Mouse (Mus musculus) liver, adult 2 months (tissue): Measurements from ENCODE around the gene E430018J23Rik. TPM values are rescaled to one million over a fixed set of nuclear protein-coding genes. Genes with fewer than 3 reads are reported as not detected.
"Not testable (repeated sequence)": the region's sequence is repeated elsewhere in the genome, so short reads cannot be mapped to it uniquely, and the experiment has no call there.

ENCODE experiments used
- DNase-seq: peaks from one replicate; pipeline ENCODE4 v3.0.0-alpha.2; 2011; ENCODE audit warnings: low read depth, low spot score; ENCODE audit errors: extremely low read depth
- H3K27ac ChIP-seq: fragments of 200-500 bp; replicated peaks from 2 replicates; pipeline ENCODE4 v1.5.1; 2012; ENCODE audit warnings: low read depth, mild to moderate bottlenecking, control low read depth, inconsistent platforms, low read length; ENCODE audit not compliant: insufficient read depth
- H3K27me3 ChIP-seq: fragments of 200-500 bp; 2 replicates; pipeline ENCODE4 v1.6.1; 2012; ENCODE audit warnings: mild to moderate bottlenecking, moderate library complexity, low read length, inconsistent platforms; ENCODE audit not compliant: control insufficient read depth, insufficient read depth
- H3K36me3 ChIP-seq: fragments of 200-500 bp; 2 replicates; pipeline ENCODE4 v1.6.1; 2012; ENCODE audit warnings: low read length, inconsistent platforms; ENCODE audit not compliant: control insufficient read depth, insufficient read depth
- H3K4me1 ChIP-seq: fragments of 200-500 bp; 2 replicates; pipeline ENCODE4 v1.6.1; 2011; ENCODE audit warnings: low read length; ENCODE audit not compliant: control insufficient read depth, insufficient read depth
- H3K4me3 ChIP-seq: fragments of 200-500 bp; 2 replicates; pipeline ENCODE4 v1.5.1; 2011; ENCODE audit warnings: low read depth, mild to moderate bottlenecking, control low read depth, low read length, moderate library complexity; ENCODE audit not compliant: insufficient read depth
- H3K79me2 ChIP-seq: fragments of 200-500 bp; 2 replicates; pipeline ENCODE4 v1.6.1; 2012; ENCODE audit warnings: inconsistent platforms, mild to moderate bottlenecking, low read length, moderate library complexity; ENCODE audit not compliant: control insufficient read depth, insufficient read depth
- H3K9ac ChIP-seq: fragments of 200-500 bp; 2 replicates; pipeline ENCODE4 v1.6.1; 2012; ENCODE audit warnings: low read depth, mild to moderate bottlenecking, control low read depth, inconsistent platforms, low read length
- CTCF ChIP-seq: fragments of 200-500 bp; IDR thresholded peaks from 2 replicates; pipeline ENCODE4 v1.5.1; 2011; ENCODE audit warnings: low read depth, low read length, control low read depth
- POLR2A ChIP-seq: fragments of 200-500 bp; IDR thresholded peaks from 2 replicates; pipeline ENCODE4 v1.6.1; 2011; ENCODE audit warnings: low read length, control low read depth; ENCODE audit not compliant: insufficient read depth; ENCODE audit errors: extremely low read depth
- WGBS: fragments of 180-500 bp; shearing (Covaris S2); methylation state at CpG from one replicate; pipeline ENCODE4 v1.1.7; 2018; 5-methylcytosine and 5-hydroxymethylcytosine counted together
- polyA plus RNA-seq: library from polyadenylated mRNA; depleted of rRNA; stranded (reverse); fragments of >200 nt; gene quantifications from 2 replicates; pipeline ENCODE4 v1.2.3, GENCODE M21; 2012
- total RNA-seq: library from RNA; depleted of rRNA; stranded (reverse); fragments of >200 nt; gene quantifications from 2 replicates; pipeline ENCODE4 v1.2.3, GENCODE M21; 2014

Gene E430018J23Rik
- total and polyA plus RNA-seq, 2 experiments = 4.9 to 7.7 TPM

- no peak for TF ChIP-seq CTCF
- TF ChIP-seq POLR2A = no peak
- no peaks in the 10 kb centered on the region for H3K27me3 ChIP-seq
- whole genome bisulfite sequencing = 81% methylated on average over 2 of the region's 2 CpGs
- H3K4me1 ChIP-seq = no peaks in the 10 kb centered on the region
- H3K36me3 ChIP-seq = no peaks in the 10 kb centered on the region
- no peaks in the 10 kb centered on the region for H3K79me2 ChIP-seq
- H3K27ac ChIP-seq = no peak overlapping the region
- no peak overlapping the region for H3K9ac ChIP-seq
- H3K4me3 ChIP-seq = no peak overlapping the region
- no peak for DNase-seq
Observed at GRCm38 (mm10) chr7:127371213-127371612, 22.2 kb downstream of the E430018J23Rik start.

- no peak overlapping the region for H3K4me3 ChIP-seq
- no peak for DNase-seq
- H3K27me3 ChIP-seq = no peaks in the 10 kb centered on the region
- 93% methylated on average over 3 of the region's 3 CpGs for WGBS
- TF ChIP-seq CTCF (no peak), POLR2A (no peak)
- no peaks in the 10 kb centered on the region for H3K36me3 ChIP-seq
- H3K79me2 ChIP-seq = no peaks in the 10 kb centered on the region
- H3K4me1 ChIP-seq = peaks cover 3% of the 10 kb centered on the region
- H3K9ac ChIP-seq = no peak overlapping the region
- no peak overlapping the region for H3K27ac ChIP-seq
Observed at GRCm38 (mm10) chr7:127366249-127366648, 27.2 kb downstream of the E430018J23Rik start.

GRCm38 (mm10) chr7:127364166-127364565 lies 29.3 kb downstream of the E430018J23Rik start:
- H3K4me3 ChIP-seq = peak overlapping the region; percentile 74
- 59% methylated on average over 4 of the region's 4 CpGs for WGBS
- peaks cover 3% of the 10 kb centered on the region for H3K4me1 ChIP-seq
- DNase-seq = peak; percentile 67
- H3K79me2 ChIP-seq = no peaks in the 10 kb centered on the region
- no peaks in the 10 kb centered on the region for H3K27me3 ChIP-seq
- peak overlapping the region; percentile 83 for H3K9ac ChIP-seq
- no peaks in the 10 kb centered on the region for H3K36me3 ChIP-seq
- TF ChIP-seq POLR2A = no peak
- no peak for TF ChIP-seq CTCF
- H3K27ac ChIP-seq = no peak overlapping the region; the same call in 1 of the 2 replicates

GRCm38 (mm10) chr7:127363475-127363921 lies 29.9 kb downstream of the E430018J23Rik start:
- peak overlapping the region; percentile 74 for H3K4me3 ChIP-seq
- peak; percentile 74 for DNase-seq
- no peaks in the 10 kb centered on the region for H3K36me3 ChIP-seq
- TF ChIP-seq POLR2A = no peak
- no peak for TF ChIP-seq CTCF
- WGBS = 12% methylated on average over 24 of the region's 24 CpGs
- peak overlapping the region; percentile 83 for H3K9ac ChIP-seq
- peaks cover 3% of the 10 kb centered on the region for H3K4me1 ChIP-seq
- no peaks in the 10 kb centered on the region for H3K27me3 ChIP-seq
- peak overlapping the region; percentile 60 for H3K27ac ChIP-seq
- no peaks in the 10 kb centered on the region for H3K79me2 ChIP-seq

GRCm38 (mm10) chr7:127362418-127362817 lies 31.0 kb downstream of the E430018J23Rik start:
- not testable (repeated sequence) for H3K4me1 ChIP-seq, H3K27me3 ChIP-seq, H3K27ac ChIP-seq, H3K79me2 ChIP-seq, H3K9ac ChIP-seq, H3K36me3 ChIP-seq
- WGBS = 17% methylated on average over 13 of the region's 13 CpGs
- H3K4me3 ChIP-seq = peak overlapping the region; percentile 33; the same call in 1 of the 2 replicates
- TF ChIP-seq CTCF = 0 out of 2 replicates have a peak, but pooled peaks have one; percentile 32
- DNase-seq = peak; percentile 68

GRCm38 (mm10) chr7:127361449-127361848 lies 32.0 kb downstream of the E430018J23Rik start:
- 12% methylated on average over 13 of the region's 13 CpGs for WGBS
- Histone ChIP-seq H3K27me3 (no peaks in the 10 kb centered on the region), H3K4me3 (no peak overlapping the region)

More at GRCm38 (mm10) chr7:127361449-127361848, 32.0 kb downstream of the E430018J23Rik start:
- no peak for TF ChIP-seq POLR2A
- no peak for TF ChIP-seq CTCF
- Histone ChIP-seq H3K36me3 (no peaks in the 10 kb centered on the region), H3K4me1 (peaks cover 5% of the 10 kb centered on the region), H3K79me2 (no peaks in the 10 kb centered on the region), H3K27ac (no peak overlapping the region), H3K9ac (no peak overlapping the region)
- DNase-seq = peak; percentile 88
